Mouse (Mus musculus): ENCODE results near the gene Adamts14.

Adamts14 gene

GRCm38 (mm10) chr10:61274532-61274931 is 1.3 kb upstream of the Adamts14 start:
- DNase-seq, result no peak

- peak in 1 of 2 experiments; percentile 24 for DNase-seq
These were observed 592 bp upstream of the Adamts14 start for GRCm38 (mm10) chr10:61273844-61274215.

- no peak for DNase-seq
These were observed 607 bp downstream of the Adamts14 start for GRCm38 (mm10) chr10:61272631-61273030.

GRCm38 (mm10) chr10:61272089-61272626 is 1.1 kb downstream of the Adamts14 start:
- no peak for DNase-seq

DNA sequence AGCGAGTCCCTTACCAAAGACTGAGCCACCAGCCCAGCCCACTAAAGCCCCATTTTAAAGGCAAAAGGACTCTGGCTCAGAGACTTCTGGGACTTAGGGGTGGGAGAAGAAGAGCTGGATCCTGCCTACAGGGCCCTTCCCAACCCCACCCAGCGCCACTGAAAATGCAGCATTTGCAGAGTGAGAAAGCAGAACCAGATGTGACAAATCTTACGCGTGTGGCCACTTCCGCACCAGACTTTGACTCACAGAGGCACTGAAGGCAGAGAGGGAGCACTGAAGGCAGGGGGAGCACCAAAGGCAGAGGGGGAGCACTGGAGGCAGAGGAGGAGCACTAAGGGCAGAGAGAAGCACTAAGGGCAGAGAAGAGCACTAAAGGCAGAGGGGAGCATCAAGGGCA is 5.9 kb downstream of the Adamts14 start:
- no peak for DNase-seq

DNA sequence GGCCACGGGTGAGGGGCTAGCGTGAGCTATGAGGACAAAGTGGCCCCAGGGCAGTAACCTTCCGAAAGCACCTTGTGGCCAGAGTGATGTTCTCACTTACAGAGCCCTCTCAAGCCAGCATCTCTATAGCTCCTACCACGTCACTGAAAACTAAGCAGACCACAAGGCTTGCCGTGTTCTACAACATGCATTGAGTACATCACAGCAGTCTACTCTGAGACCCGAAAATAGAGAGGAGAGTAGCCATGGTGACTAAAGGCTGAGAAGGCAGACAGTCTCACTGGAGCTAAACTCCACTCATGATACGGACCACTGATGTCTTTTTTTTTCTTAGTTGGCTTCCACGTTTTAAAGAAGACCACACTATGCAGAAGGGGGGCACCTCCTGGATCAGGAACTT is 9.6 kb downstream of the Adamts14 start:
- DNase-seq, result no peak

DNA sequence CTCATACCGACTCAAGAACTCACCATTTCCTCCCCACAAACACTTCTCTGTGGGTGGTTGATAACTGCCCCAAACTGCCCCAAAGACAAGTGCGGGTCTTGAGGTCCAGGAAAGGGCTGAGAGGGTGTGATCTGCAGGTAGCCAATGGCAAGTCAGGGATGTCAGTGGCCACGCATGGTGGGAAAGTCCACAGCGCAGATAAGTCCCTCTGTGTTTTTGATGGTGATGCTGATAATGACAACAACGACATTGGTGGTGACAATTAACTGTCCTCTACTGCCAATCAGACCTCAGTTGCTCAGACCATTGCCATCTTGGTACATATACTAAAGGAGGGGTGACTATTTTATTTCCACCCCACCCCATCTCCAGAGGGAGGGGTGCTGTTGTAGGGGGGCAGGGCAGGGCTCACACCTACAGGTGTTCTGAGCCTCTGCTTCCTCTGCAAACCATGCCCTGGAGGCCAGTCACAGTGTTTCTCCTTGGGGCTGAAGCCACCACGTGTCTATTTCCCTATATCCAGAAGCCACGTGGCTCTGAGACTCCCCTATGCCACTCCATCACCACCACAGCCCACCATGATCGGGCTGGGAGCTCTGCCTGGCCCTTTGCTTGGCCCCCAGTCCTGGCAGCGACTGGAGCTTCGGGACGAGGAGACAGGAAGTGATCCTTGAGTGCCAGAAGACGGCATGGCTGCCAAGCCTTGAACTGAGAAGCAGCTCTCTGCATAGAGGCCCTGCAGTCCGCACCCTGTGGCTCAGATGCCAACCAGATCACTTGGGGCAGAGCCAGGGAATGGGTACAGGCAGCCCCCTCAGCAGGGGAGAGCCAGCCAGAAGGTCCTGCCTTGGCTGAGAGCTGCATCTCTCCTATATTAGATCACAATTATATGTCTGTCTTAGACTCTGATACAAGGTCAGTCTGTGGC is 11.7 kb downstream of the Adamts14 start:
- no peak for DNase-seq

DNA sequence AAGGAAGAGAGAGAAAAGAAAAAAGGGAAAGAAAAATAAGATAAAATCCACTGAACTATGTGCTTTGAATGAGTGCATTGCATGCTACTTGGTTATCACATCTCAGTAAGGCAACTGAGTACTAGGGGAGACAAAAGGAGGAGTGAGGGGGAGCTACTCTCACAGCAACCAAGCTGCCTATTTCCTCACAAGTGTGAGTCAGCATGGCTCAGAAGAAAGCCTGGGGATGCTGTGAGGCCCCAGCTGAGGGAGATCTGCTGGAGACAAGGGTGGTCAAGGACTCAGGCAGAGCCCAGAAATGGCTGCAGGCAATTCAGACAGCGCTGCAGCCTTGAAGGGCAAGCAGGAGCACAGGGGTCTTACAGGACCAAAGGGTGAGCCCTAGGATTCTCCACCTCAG is 15.1 kb downstream of the Adamts14 start:
- no peak for DNase-seq

DNA sequence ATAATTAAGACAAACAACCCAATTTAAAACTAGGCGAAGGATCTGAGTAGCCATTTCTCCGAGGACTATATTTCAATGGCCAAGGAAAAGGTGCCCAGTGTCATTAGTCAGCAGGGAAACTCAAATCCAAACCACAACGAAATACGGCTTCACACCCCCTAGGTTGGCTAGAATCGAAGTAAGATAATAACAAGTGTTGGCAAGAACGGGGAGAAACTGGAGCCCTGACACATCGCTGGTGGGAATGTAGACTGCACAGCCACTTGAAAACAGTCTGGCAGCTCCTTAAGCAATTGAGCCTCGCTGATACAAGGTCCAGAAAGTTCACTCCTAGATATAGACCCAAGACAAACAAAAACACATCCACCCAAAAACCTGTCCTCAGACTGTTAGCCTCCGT is 16.6 kb downstream of the Adamts14 start:
- no peak for DNase-seq

DNA sequence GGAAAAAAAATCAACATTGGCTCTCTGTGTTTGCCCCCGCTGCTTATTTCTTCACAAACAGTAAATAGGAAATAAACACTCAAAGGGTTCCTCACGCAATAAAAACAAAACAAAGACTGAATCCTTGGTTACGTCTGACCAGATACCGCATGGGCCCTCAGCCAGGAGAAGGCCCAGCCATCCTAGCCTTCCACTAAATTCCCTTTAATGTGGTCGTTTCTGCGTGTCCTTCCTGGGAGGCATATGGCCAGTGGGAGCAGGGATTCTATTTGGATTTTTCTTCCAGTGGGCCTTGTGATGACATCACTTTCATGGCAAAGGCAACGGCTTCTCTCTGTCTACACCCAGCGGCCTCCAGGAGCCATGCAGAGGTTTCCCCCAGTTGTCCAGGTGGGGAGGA is 18.0 kb downstream of the Adamts14 start:
- DNase-seq, result no peak

- DNase-seq, result peak in 1 of 2 experiments; percentile 12
These were observed 18.5 kb downstream of the Adamts14 start for GRCm38 (mm10) chr10:61254761-61255160.

DNA sequence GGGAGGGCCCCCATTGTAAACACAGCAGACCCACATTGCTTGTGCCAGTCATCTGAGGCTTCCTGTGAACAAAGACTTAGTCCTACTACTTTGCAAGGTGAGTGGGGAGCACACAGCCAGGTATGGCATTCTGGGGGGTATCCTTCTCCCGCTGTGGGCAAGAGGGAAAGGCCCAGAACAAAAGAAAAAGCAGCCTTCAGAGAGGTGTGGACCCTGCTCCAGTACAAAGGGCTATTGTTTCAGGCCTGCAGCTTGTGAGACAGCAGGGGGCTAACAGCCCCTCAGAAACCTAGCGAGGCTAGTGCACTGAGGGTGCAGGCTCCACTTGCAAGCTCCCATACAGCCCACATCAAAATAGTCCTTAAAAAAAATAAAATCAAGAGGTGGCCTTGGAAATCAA is 23.3 kb downstream of the Adamts14 start:
- no peak for DNase-seq

- DNase-seq, result no peak
These were observed 24.6 kb downstream of the Adamts14 start for GRCm38 (mm10) chr10:61248596-61249114.

- DNase-seq, result no peak
These were observed 26.9 kb downstream of the Adamts14 start for GRCm38 (mm10) chr10:61246288-61246687.

GRCm38 (mm10) chr10:61241961-61242421 is 31.2 kb downstream of the Adamts14 start:
- DNase-seq, result no peak

GRCm38 (mm10) chr10:61240108-61240920 is 32.9 kb downstream of the Adamts14 start:
- DNase-seq, result no peak

DNA sequence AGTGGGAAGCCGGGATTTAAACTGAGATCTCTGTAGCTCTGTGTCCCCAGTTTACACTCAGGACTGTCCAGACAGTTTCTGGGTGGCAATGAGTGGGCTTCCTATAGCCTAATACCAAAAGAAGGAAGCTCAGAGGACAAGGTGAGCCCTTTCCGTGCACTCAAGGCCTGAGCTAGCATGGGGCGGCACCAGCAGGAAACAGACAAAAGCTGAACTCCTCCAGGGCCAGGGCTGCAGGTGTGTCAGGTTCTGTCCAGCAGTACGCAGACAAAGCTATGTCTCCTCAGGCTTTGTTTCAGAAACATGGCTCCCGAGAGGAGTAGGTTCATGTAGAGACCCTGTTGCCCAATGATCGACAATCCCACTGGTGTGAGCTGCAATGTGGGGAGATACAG is 35.9 kb downstream of the Adamts14 start:
- DNase-seq, result no peak

GRCm38 (mm10) chr10:61236683-61237390 is 36.4 kb downstream of the Adamts14 start:
- no peak for DNase-seq

DNA sequence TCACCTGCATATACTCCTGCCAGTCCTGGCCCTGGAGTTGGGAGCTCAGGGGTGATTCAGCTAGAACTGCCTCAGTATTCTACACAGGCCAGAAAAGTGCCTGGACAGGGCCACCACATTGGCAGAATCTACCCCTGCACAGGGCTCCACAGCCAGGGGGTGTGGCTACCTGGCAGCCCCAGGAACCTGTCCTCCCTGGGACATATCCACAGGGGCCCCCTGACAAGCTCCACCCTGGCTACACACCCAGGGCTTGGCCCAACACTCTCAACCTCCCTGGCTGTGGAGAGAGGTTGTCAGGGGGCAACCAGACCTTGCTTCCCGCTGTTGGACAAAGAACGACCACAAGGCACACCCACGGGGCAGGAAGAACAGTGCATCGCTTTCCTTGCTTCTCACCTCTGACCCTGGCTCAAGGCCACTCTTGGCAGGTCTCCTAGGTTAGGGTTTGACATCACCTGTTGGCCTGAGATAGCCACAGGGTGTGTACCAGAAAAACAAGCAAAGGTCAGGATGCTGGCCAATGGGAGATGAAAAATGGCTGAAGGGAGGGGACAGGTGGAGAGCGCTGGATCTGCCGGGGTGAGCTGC is 37.5 kb downstream of the Adamts14 start:
- DNase-seq, result no peak

DNA sequence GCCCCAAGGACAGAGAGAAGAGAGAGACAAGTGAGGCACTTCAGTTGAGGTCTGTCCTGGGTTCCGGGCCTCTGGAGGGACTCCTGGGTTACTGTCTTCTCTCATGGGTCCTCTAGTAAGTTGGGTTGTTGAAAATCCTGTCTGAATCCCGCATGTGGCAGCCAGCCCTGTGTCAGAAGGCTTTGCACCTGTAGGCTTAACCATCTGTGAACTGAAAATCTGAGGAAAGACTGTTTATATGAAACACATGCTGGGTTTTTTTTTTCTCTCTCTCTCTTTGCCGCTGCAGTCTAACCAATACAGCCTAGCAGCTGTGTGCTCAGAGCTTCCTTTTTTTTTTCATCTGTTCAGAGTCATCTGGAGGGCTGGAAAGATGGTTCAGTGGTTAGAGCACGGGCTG is 38.9 kb downstream of the Adamts14 start:
- no peak for DNase-seq

- no peak for DNase-seq
These were observed 40.2 kb downstream of the Adamts14 start for GRCm38 (mm10) chr10:61232858-61233567.

Measured in kidney, postnatal 36 days (tissue).